Mouse (Mus musculus): Measurements from ENCODE around the gene Dnajc22. TPM values are rescaled to one million over a fixed set of nuclear protein-coding genes. Genes with fewer than 3 reads are reported as not detected.

Dnajc22 gene
- polyA plus RNA-seq, 1 experiment from 2014 or later = 0.50 TPM

GRCm38 (mm10) chr15:99078181-99078910, 14.6 kb upstream of the Dnajc22 start:
- H3K4me2 ChIP-seq (replicated peaks; ENCODE audit: low read depth, low read length) = no peak overlapping the region
- H3K4me3 ChIP-seq (ENCODE audit: low read depth, low read length) = no peak overlapping the region
- H3K27me3 ChIP-seq (replicated peaks; ENCODE audit: insufficient read depth, low read length) = no peaks in the 10 kb centered on the region
- H3K9me3 ChIP-seq (ENCODE audit: low read length) = no peaks in the 10 kb centered on the region
- no peak overlapping the region for H3K9ac ChIP-seq (replicated peaks; ENCODE audit: low read depth)
- TF ChIP-seq EP300 (IDR thresholded peaks at IDR 0.05) (no peak), CTCF (IDR thresholded peaks at IDR 0.05) (no peak)
- ATAC-seq = no peak
- WGBS = 65% methylated on average over 14 of the region's 15 CpGs
- peaks cover 9% of the 10 kb centered on the region; the same call in 1 of the 2 replicates for H3K4me1 ChIP-seq (ENCODE audit: insufficient read depth, low read depth, low read length)
- no peak for DNase-seq (ENCODE audit: low spot score)
- no peak overlapping the region for H3K27ac ChIP-seq (ENCODE audit: low read length)
- H3K36me3 ChIP-seq (ENCODE audit: insufficient read depth, low read length) = no peaks in the 10 kb centered on the region

- DNase-seq (ENCODE audit: low spot score) = no peak
- no peak overlapping the region for H3K27ac ChIP-seq (ENCODE audit: low read length)
- H3K4me3 ChIP-seq (ENCODE audit: low read depth, low read length) = no peak overlapping the region
- WGBS = 79% methylated on average over 3 of the region's 3 CpGs
- H3K36me3 ChIP-seq (ENCODE audit: insufficient read depth, low read length) = no peaks in the 10 kb centered on the region
- no peak overlapping the region for H3K4me2 ChIP-seq (replicated peaks; ENCODE audit: low read depth, low read length)
- H3K9ac ChIP-seq (replicated peaks; ENCODE audit: low read depth) = no peak overlapping the region
- peaks cover 5% of the 10 kb centered on the region; the same call in 1 of the 2 replicates for H3K4me1 ChIP-seq (ENCODE audit: insufficient read depth, low read depth, low read length)
- no peaks in the 10 kb centered on the region for H3K9me3 ChIP-seq (ENCODE audit: low read length)
- no peaks in the 10 kb centered on the region for H3K27me3 ChIP-seq (replicated peaks; ENCODE audit: insufficient read depth, low read length)
- TF ChIP-seq CTCF (IDR thresholded peaks at IDR 0.05) = peak; percentile 3; the same call in 1 of the 2 replicates
- no peak for TF ChIP-seq EP300 (IDR thresholded peaks at IDR 0.05)
- ATAC-seq = no peak
These were observed 13.2 kb upstream of the Dnajc22 start for GRCm38 (mm10) chr15:99079804-99080203.

- Histone ChIP-seq H3K9ac (replicated peaks; ENCODE audit: low read depth) (no peak overlapping the region), H3K4me1 (ENCODE audit: insufficient read depth, low read depth, low read length) (no peaks in the 10 kb centered on the region), H3K27ac (ENCODE audit: low read length) (no peak overlapping the region), H3K4me3 (ENCODE audit: low read depth, low read length) (no peak overlapping the region), H3K36me3 (ENCODE audit: insufficient read depth, low read length) (no peaks in the 10 kb centered on the region), H3K4me2 (replicated peaks; ENCODE audit: low read depth, low read length) (no peak overlapping the region), H3K27me3 (replicated peaks; ENCODE audit: insufficient read depth, low read length) (peaks cover 17% of the 10 kb centered on the region), H3K9me3 (ENCODE audit: low read length) (no peaks in the 10 kb centered on the region)
- no peak for ATAC-seq
- WGBS = 96% methylated on average over 12 of the region's 12 CpGs
- no peak for DNase-seq (ENCODE audit: low spot score)
- TF ChIP-seq CTCF (IDR thresholded peaks at IDR 0.05) (no peak), EP300 (IDR thresholded peaks at IDR 0.05) (no peak)
These were observed 10.6 kb upstream of the Dnajc22 start for GRCm38 (mm10) chr15:99082322-99082721.

GRCm38 (mm10) chr15:99082840-99083239, 10.1 kb upstream of the Dnajc22 start:
- TF ChIP-seq CTCF (IDR thresholded peaks at IDR 0.05) (no peak), EP300 (IDR thresholded peaks at IDR 0.05) (no peak)
- no peak for ATAC-seq
- no peaks in the 10 kb centered on the region for H3K4me1 ChIP-seq (ENCODE audit: insufficient read depth, low read depth, low read length)
- no peak for DNase-seq (ENCODE audit: low spot score)
- no peak overlapping the region for H3K9ac ChIP-seq (replicated peaks; ENCODE audit: low read depth)
- H3K4me2 ChIP-seq (replicated peaks; ENCODE audit: low read depth, low read length) = no peak overlapping the region
- peaks cover 21% of the 10 kb centered on the region for H3K27me3 ChIP-seq (replicated peaks; ENCODE audit: insufficient read depth, low read length)
- no peak overlapping the region for H3K4me3 ChIP-seq (ENCODE audit: low read depth, low read length)
- H3K9me3 ChIP-seq (ENCODE audit: low read length) = no peaks in the 10 kb centered on the region
- H3K36me3 ChIP-seq (ENCODE audit: insufficient read depth, low read length) = no peaks in the 10 kb centered on the region
- 91% methylated on average over 16 of the region's 16 CpGs for WGBS
- no peak overlapping the region for H3K27ac ChIP-seq (ENCODE audit: low read length)

- WGBS = 67% methylated on average over 9 of the region's 9 CpGs
- H3K36me3 ChIP-seq (ENCODE audit: insufficient read depth, low read length) = no peaks in the 10 kb centered on the region
- no peak overlapping the region for H3K27ac ChIP-seq (ENCODE audit: low read length)
- ATAC-seq (peak; percentile 38; the same call in 1 of the 2 replicates), DNase-seq (ENCODE audit: low spot score) (peak; percentile 78)
- peak; percentile 80 for TF ChIP-seq CTCF (IDR thresholded peaks at IDR 0.05)
- TF ChIP-seq EP300 (IDR thresholded peaks at IDR 0.05) = no peak
- no peak overlapping the region for H3K4me2 ChIP-seq (replicated peaks; ENCODE audit: low read depth, low read length)
- H3K9me3 ChIP-seq (ENCODE audit: low read length) = no peaks in the 10 kb centered on the region
- H3K4me3 ChIP-seq (ENCODE audit: low read depth, low read length) = no peak overlapping the region
- H3K9ac ChIP-seq (replicated peaks; ENCODE audit: low read depth) = no peak overlapping the region
- peaks cover 25% of the 10 kb centered on the region for H3K27me3 ChIP-seq (replicated peaks; ENCODE audit: insufficient read depth, low read length)
- no peaks in the 10 kb centered on the region for H3K4me1 ChIP-seq (ENCODE audit: insufficient read depth, low read depth, low read length)
These were observed 9.7 kb upstream of the Dnajc22 start for GRCm38 (mm10) chr15:99083258-99083657.

GRCm38 (mm10) chr15:99083867-99084557, 9.0 kb upstream of the Dnajc22 start:
- Histone ChIP-seq H3K27me3 (replicated peaks; ENCODE audit: insufficient read depth, low read length) (peaks cover 33% of the 10 kb centered on the region), H3K4me2 (replicated peaks; ENCODE audit: low read depth, low read length) (no peak overlapping the region), H3K4me3 (ENCODE audit: low read depth, low read length) (no peak overlapping the region), H3K36me3 (ENCODE audit: insufficient read depth, low read length) (no peaks in the 10 kb centered on the region), H3K9ac (replicated peaks; ENCODE audit: low read depth) (no peak overlapping the region), H3K9me3 (ENCODE audit: low read length) (no peaks in the 10 kb centered on the region), H3K27ac (ENCODE audit: low read length) (no peak overlapping the region), H3K4me1 (ENCODE audit: insufficient read depth, low read depth, low read length) (no peaks in the 10 kb centered on the region)
- TF ChIP-seq CTCF (IDR thresholded peaks at IDR 0.05) = no peak
- no peak for TF ChIP-seq EP300 (IDR thresholded peaks at IDR 0.05)
- WGBS = 8% methylated on average over 11 of the region's 11 CpGs
- DNase-seq (ENCODE audit: low spot score) (peak; percentile 4), ATAC-seq (no peak)
